Mouse (Mus musculus) stomach, postnatal 0 days (tissue): Measurements from ENCODE around the gene Polr3b. TPM values are rescaled to one million over a fixed set of nuclear protein-coding genes. Genes with fewer than 3 reads are reported as not detected.
A peak's percentile ranks its signal among the peaks of the same experiment; 100 is the strongest.

Source experiments
- ATAC-seq: fragments of 200-750 bp; cut with Nextera tagmentation; 2 replicates; pipeline ENCODE4 v1.8.0; 2017; ENCODE audit not compliant: low FRiP score, low TSS enrichment
- DNase-seq: peaks from one replicate; pipeline ENCODE4 v3.0.0-alpha.2; 2016; ENCODE audit warnings: low spot score
- H3K27ac ChIP-seq: fragments of 300-500 bp; sonication (generic); replicated peaks from 2 replicates; pipeline ENCODE4 v1.5.1; 2014; ENCODE audit warnings: mild to moderate bottlenecking, control low read depth
- H3K27me3 ChIP-seq: fragments of 300-500 bp; sonication (generic); 2 replicates; pipeline ENCODE4 v1.6.1; 2014; ENCODE audit warnings: low read length; ENCODE audit not compliant: control insufficient read depth, insufficient read depth
- H3K36me3 ChIP-seq: fragments of 300-500 bp; sonication (generic); 2 replicates; pipeline ENCODE4 v1.6.1; 2014; ENCODE audit warnings: low read length, mixed read lengths; ENCODE audit not compliant: control insufficient read depth, insufficient read depth
- H3K4me1 ChIP-seq: fragments of 300-500 bp; sonication (generic); replicated peaks from 2 replicates; pipeline ENCODE4 v1.6.1; 2014; ENCODE audit warnings: antibody characterized with exemption; ENCODE audit not compliant: control insufficient read depth, insufficient read depth
- H3K4me2 ChIP-seq: fragments of 300-500 bp; sonication (generic); replicated peaks from 2 replicates; pipeline ENCODE4 v1.6.1; 2014; ENCODE audit warnings: low read depth, mild to moderate bottlenecking, control low read depth, moderate library complexity
- H3K4me3 ChIP-seq: fragments of 300-500 bp; sonication (generic); 2 replicates; pipeline ENCODE4 v1.5.1; 2014; ENCODE audit warnings: low read depth, low read length, control low read depth
- H3K9ac ChIP-seq: fragments of 300-500 bp; sonication (generic); 2 replicates; pipeline ENCODE4 v1.6.1; 2014; ENCODE audit warnings: mild to moderate bottlenecking, low read length, control low read depth, mixed read lengths
- H3K9me3 ChIP-seq: fragments of 300-500 bp; sonication (generic); 2 replicates; pipeline ENCODE4 v1.6.1; 2016; ENCODE audit warnings: low read length; ENCODE audit not compliant: control insufficient read depth
- CTCF ChIP-seq: IDR thresholded peaks from 2 replicates; pipeline ENCODE4 v1.5.1; 2016; ENCODE audit warnings: antibody characterized with exemption, low read depth, mild to moderate bottlenecking, moderate library complexity
- EP300 ChIP-seq: optimal IDR thresholded peaks from 2 replicates; pipeline ENCODE3; 2016; ENCODE audit warnings: antibody characterized with exemption
- WGBS: fragments of 180-500 bp; shearing (Covaris S2); extraction: QIAGEN DNeasy Blood & Tissue Kit; methylation state at CpG from one replicate; pipeline ENCODE4 v1.1.7; 2014; 5-methylcytosine and 5-hydroxymethylcytosine counted together
- polyA plus RNA-seq: library from polyadenylated mRNA; unstranded; fragments of >200 nt; fragmentation: Nextera tagmentation; extraction: Ambion mirVana; gene quantifications from 2 replicates; pipeline ENCODE4 v1.2.1, GENCODE M21; 2015

The Polr3b gene
- polyA plus RNA-seq, 1 experiment from 2014 or later = 4.9 TPM

DNA sequence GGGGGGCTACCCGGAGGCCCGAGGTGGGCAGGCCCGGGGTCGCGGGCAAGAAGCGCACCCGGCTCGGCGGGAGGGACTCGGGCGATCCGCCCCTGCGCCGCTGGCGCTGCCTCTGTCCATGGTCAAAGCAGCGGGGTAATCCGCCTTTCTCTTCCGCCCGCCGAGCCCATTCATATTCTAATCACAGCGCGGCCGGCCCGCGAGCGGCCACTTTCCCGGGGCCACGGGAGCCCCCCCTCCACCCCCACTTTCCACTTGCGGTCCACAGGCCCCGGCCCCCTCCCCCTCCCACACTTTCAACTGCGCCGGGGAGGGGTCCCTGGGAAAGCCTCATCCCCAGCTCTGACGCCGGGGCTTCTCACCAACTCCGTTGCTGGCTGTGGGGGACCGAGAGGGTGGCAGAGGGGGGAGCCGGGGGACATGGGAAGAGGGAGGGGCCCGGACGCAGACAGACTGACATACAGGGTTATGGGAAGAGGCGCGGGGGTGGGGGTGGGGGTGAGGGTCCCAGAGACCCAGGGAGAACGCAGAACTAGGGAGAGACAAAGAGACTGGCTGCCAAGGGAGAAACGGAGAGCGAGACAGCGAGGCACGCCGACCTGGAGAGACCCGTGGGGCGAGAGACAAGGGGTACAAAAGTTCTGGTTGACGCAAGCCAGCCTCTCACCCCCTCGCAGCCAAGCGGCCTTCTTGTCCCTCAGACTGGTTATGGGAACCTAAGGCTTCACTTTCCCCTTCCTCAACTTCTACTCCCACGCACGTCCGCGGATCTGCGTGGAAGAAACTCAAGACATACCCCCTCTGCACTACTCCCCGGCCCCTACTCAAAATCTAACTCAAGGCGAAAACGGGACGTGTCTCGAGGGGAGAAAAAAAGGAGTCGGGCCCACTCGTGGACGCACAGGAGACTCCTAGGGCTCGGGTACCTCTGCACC is 133.0 kb downstream of the Polr3b start:
- Histone ChIP-seq H3K27ac (no peak overlapping the region), H3K4me3 (peak overlapping the region; percentile 27), H3K36me3 (no peaks in the 10 kb centered on the region), H3K9me3 (no peaks in the 10 kb centered on the region), H3K27me3 (peaks cover 40% of the 10 kb centered on the region), H3K4me2 (peak overlapping the region; percentile 51), H3K4me1 (0 out of 2 replicates have a peak, but pooled peaks cover 2% of the 10 kb centered on the region), H3K9ac (no peak overlapping the region)
- ATAC-seq = peak; percentile 30; the same call in 1 of the 2 replicates
- WGBS = under 1% methylated on average over 61 of the region's 66 CpGs
- no peak for TF ChIP-seq CTCF
- no peak for TF ChIP-seq EP300
- DNase-seq = no peak

DNA sequence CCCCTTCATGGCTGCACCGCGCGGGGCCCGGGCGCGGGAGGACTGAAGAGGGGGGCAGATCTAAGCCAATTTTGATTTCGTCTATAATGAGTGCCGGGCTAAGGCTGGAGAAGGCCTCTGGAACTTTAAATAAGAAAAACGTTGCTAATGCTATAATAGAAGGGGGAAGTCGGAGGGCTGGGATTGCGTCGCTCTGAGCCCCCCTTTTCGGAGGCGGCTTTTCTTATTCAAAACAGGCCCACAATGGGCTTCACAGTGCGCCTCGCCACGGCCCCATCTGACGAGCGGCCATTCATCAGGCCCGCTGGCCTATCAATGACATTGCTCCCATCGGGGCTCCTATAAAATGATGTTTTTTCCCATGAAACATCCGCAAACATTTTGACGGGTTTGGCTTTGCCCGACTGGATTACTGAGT is 133.7 kb downstream of the Polr3b start, which contains the start of gene Rfx4:
TSS of gene Rfx4 (plus strand) at position 277 of the 418 bp plus-strand sequence.
- TF ChIP-seq CTCF (no peak), EP300 (no peak)
- no peak within 1 kb of the TSS for H3K9ac ChIP-seq
- H3K4me2 ChIP-seq = peak within 1 kb of the TSS; percentile 51
- H3K4me3 ChIP-seq = peak within 1 kb of the TSS; percentile 27
- under 1% methylated on average over 24 of the region's 24 CpGs for WGBS
- no peak within 1 kb of the TSS for H3K27ac ChIP-seq
- DNase-seq = no peak
- no peak for ATAC-seq
- peaks cover 41% of the 10 kb centered on the region for H3K27me3 ChIP-seq
- H3K4me1 ChIP-seq = 0 out of 2 replicates have a peak, but pooled peaks cover 2% of the 10 kb centered on the region
- H3K9me3 ChIP-seq = no peaks in the 10 kb centered on the region
- H3K36me3 ChIP-seq = no peaks in the 10 kb centered on the region

DNA sequence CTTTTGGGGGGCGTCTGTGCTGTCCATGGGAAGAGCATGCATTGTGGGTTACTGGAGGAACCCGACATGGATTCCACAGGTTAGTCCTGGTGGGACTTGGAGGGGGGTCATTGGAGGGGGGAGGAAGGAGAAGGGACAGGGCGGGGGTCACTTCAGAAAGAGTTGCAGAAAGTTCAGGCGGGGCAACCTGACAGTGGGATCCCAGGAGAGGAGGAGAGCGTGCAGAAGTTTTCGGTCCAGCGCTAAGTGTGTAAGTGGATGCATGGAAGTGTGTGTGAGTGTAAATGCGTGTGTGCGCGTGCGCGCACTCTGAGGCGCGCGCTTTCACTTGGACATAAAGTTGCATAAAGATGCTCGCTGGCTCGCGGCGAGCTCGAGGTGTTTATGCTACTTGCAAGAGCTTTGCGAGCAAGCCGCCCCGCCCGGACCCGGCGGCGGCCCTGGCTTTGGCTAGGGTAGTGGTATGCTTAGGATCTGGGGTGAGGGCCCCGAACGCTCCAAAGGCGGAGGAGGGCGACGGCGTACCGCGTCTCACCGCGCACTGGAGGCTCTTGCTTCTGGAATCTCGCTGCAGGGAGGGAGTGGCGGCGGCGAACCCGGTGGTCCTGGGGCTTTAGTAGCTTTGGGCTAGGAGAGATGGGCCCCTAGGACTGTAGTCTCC is 134.5 kb downstream of the Polr3b start:
- Histone ChIP-seq H3K4me2 (peak overlapping the region; percentile 51), H3K27me3 (peaks cover 41% of the 10 kb centered on the region), H3K9ac (no peak overlapping the region), H3K4me3 (peak overlapping the region; percentile 6), H3K9me3 (no peaks in the 10 kb centered on the region), H3K36me3 (no peaks in the 10 kb centered on the region), H3K4me1 (0 out of 2 replicates have a peak, but pooled peaks cover 2% of the 10 kb centered on the region), H3K27ac (no peak overlapping the region)
- 1% methylated on average over 42 of the region's 42 CpGs for WGBS
- DNase-seq (no peak), ATAC-seq (no peak)
- TF ChIP-seq EP300 = no peak
- no peak for TF ChIP-seq CTCF

DNA sequence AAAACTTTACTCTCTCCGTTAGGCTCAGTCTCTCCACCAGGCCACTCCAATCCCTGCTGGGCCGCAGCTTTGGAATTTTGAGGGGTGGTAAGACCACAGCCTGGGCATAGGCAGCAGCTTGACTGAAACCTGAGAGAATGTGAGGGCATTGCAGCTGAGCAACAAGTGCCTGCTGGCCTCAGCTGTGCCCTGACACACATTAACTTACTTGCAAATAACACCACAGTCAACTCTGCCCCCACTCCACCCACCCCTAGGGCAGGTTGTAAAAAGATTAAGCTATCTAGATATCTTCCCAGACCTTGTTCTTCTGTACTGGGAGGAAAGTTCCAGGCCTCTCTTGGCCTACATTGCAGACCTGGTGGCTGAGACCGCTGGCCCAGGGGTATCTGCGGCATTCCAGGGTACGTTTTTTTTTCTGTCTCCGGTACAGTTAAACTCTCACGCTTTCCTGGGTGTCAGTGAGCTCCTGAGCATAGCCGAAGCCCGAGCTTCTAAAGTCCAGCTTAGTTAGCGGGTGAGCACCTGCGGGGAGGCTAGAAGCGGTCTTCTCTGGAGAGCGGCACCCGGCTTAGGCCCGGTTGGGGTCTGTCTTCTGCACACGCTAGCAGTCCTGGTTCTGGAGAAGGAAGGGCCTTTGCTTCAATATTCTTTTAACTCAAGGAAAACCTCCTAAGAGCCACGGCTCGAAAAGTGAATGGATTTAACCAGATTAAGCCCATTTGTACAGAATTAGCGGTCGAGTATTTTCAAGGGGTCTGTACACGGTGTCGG is 135.5 kb downstream of the Polr3b start:
- DNase-seq = no peak
- no peaks in the 10 kb centered on the region for H3K9me3 ChIP-seq
- TF ChIP-seq EP300 (no peak), CTCF (no peak)
- H3K27ac ChIP-seq = no peak overlapping the region
- H3K4me3 ChIP-seq = no peak overlapping the region
- no peak for ATAC-seq
- 12% methylated on average over 22 of the region's 22 CpGs for WGBS
- 0 out of 2 replicates have a peak, but pooled peaks cover 2% of the 10 kb centered on the region for H3K4me1 ChIP-seq
- H3K4me2 ChIP-seq = no peak overlapping the region
- H3K36me3 ChIP-seq = no peaks in the 10 kb centered on the region
- H3K9ac ChIP-seq = no peak overlapping the region
- H3K27me3 ChIP-seq = peaks cover 41% of the 10 kb centered on the region

DNA sequence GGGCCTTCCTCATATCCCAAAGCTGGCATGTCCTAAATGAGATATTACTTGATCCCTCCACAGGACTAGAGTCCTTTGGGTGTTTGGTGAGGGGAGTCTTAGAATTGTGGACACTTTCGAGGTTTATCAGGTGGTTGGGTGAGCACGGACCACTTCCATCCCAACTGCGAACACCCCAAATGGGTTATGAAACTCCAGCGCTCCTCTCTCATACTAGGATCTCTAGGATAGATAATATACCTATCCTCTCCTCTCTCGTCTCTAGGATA is 136.0 kb downstream of the Polr3b start:
- no peak overlapping the region for H3K4me3 ChIP-seq
- H3K27ac ChIP-seq = no peak overlapping the region
- TF ChIP-seq CTCF = no peak
- TF ChIP-seq EP300 = no peak
- no peak overlapping the region for H3K9ac ChIP-seq
- DNase-seq (no peak), ATAC-seq (no peak)
- H3K27me3 ChIP-seq = peaks cover 39% of the 10 kb centered on the region
- H3K4me2 ChIP-seq = no peak overlapping the region
- H3K36me3 ChIP-seq = no peaks in the 10 kb centered on the region
- WGBS = 15% methylated on average over 5 of the region's 5 CpGs
- no peaks in the 10 kb centered on the region for H3K9me3 ChIP-seq
- 0 out of 2 replicates have a peak, but pooled peaks cover 2% of the 10 kb centered on the region for H3K4me1 ChIP-seq
